14 mouse cellular contexts compared by ENCODE assay signal in the genomic region with DNA sequence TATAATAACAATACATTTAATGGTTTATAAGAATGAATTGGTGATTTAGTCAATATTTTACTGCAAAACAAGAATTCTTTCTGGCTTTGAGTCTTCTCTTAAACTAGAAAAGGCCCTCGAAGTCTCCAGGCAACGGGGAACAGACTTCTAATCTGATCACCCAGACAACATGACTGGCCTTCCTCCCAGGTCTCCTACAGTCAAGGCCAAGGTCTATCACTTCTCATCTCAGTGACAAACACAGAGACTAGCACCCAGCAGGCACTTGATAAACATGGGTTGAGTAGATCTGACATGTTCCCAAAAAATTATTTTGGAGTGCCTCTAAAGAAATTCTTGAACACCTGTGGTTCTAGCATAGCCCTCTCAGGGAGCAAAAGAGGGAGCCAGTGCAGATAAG.
"Had no signal": no experiment of that assay in that cellular context is flagged by ENCODE, and none has a peak within 500 bp of the region (broad histone marks: within the 10 kb centered on the region; RNA-seq: fewer than 3 reads in every experiment).

No protein-coding gene starts in this region.

- ATAC-seq: liver, embryonic 12.5 days; midbrain, embryonic 15.5 days had no signal

- DNase-seq: kidney, postnatal 25 days; layer of hippocampus, adult 9-11 months; liver; lung, adult 18-20 months; lung, postnatal 10 days; lung, postnatal 36 days; right cerebral cortex, adult 18-20 months; right cerebral cortex, postnatal 14 days; right cerebral cortex, postnatal 4 days; thymus, adult 2 months; thymus, postnatal 14 days; thymus, postnatal 4 days had no signal
